Mouse (Mus musculus) urinary bladder, adult 18-20 months (tissue): Measurements from ENCODE around the gene Stim2.

Source experiments
- DNase-seq, 2 experiments: peaks; one replicate each; pipeline ENCODE4 v3.0.0; 2022; ENCODE audit warnings: low spot score in 2 of 2, mixed read lengths in 2 of 2

The Stim2 gene

DNA sequence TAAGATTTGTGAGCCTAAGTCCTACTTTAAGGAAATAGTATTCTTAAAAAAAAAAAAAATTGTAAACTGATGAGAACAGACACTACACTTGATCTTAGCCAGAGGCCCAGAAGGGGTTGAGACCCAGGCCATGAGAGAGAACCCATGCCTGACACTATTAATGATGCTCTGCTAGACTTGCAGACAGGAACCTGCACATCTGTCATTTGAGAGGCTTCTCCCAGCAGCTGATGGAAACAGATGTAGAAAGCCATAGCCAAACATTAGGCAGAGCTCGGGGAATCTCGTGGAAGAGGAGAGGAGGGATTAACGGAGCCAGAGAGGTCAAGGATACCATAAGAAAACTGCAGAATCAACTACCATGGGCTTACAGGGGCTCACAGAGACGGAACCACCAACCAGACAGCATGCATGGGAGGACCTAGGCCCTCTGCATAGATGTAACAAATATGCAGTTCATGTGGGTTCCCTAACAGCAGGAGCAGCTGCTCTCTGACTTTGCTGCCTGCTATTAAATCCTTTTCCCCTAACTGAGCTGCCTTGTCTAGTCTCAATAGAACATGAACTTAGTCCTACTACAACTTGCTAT is 50.9 kb downstream of the Stim2 start:
- no peak for DNase-seq

DNA sequence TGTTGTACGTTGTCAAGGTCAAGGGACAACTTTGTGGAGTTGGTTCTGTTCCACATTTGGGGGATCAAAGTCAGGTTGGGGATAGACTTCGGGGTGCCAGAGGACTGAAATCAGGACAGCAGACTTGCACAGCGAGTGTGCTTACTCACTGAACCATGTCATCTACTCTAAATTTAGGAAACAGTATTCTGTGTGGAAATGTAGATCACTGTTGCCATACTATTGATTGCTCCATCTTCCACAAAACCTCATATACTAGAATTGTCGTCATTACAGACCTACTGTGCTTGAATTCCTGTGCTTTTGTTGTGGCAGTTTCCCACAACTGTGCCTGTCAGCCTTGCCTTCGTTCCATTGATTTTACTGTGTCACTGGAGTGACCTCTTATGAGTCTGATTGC is 51.6 kb downstream of the Stim2 start:
- no peak for DNase-seq

DNA sequence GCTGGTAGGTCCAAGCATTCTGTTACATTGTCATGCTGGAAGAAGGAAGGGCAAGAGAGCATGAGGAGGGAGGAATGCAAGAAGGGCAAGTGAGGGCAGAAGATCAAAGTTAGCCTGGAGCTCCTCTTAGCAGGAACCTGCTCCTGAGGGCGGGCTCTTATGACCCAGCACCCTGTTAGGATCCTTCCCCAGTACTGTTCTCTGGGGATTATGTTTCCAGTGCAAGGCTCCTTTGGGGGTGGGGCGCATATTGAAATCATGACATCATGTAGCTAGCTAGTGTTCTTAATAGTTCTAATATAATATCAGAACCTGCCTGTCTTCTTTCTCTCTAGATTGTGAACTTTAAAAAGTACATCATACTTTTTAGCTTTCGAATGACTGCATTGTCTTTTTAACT is 52.8 kb downstream of the Stim2 start:
- DNase-seq = no peak

DNA sequence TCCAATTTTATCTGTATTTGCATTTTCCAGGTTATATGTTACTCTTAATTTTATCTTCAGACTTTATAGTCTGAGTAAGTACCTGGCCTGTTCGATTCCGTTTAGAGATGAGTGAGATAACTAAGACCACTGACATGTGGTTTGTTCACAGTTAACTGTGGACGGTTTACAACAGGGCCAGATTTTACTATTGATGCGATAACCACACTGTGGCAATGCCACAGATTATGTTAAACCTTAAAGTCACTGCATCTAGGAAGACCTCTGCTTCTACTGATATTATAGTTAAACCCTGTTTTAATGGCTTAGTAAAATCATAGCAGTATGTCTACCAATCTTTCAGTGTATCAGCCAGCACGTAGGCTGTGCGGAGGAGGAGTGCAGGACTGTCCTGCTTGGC is 53.9 kb downstream of the Stim2 start:
- DNase-seq = no peak

DNA sequence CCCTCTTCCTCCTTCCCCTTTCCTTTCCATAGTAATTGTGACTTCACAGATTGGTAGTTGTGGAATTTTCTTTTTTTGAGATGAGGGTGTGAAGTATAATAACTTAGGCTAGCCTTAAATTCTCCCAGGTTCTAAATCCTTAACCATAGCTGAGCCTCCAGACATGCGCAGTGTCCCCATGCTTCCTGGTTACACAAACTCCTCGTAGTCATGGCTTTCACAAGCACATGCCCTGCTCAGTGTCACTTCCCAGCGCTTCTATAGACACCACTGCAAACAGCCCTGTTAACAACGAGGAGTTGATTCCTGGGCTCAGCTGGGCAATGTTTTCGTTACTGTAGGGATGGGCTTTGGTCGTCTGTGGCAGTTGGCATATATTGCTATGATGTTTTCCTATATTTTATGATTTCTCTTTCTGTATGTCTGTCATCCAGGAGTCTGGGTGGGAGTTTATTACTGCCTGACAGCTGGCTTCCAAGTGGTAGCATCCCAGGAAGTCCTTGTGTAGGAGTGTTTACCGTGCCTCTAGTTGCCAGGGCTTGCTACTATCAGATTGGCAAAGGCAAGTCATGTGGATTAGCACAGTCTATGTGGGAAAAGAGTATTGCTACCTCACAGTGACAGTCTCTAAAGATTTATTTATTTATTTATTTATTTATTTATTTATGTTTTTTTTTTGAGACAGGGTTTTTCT is 55.5 kb downstream of the Stim2 start:
- no peak for DNase-seq

DNA sequence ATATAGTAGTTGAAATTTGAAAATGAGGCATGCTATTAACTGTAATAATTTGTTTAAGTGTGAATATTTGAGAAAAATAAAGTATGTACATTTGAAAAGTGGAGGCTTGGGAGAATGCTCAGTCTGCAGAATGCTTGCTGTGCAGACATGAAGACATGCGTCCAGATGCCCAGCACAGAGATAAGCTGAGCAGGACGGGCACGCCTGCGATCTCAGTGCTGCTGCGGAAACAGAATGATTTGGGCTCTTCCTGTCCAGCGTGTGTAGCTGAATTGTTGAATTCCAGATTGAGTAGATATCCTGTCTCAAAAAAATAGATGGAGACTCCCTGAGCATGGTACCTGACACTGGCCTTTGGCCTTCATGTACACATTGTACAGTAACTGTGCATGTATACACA is 58.0 kb downstream of the Stim2 start:
- no peak for DNase-seq

DNA sequence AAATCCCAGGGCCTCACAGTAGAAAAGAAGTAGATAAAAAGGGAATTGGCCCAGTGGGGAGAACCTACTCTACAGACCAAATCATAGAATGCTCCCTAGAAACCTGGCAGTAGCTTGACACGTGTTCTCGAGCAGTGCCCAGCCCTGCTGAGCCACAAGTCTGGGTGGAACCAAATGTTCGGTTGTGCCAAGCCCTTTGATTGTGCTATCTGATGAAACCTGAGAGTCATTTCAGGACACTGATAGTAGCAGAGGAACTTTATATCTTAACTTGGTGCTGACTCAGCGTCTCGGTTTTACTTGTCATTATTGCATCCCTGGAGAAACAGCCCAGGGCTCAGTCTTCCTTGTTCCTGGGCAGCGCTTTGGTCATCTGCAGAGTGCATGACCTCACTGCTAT is 61.7 kb downstream of the Stim2 start:
- DNase-seq = no peak

DNA sequence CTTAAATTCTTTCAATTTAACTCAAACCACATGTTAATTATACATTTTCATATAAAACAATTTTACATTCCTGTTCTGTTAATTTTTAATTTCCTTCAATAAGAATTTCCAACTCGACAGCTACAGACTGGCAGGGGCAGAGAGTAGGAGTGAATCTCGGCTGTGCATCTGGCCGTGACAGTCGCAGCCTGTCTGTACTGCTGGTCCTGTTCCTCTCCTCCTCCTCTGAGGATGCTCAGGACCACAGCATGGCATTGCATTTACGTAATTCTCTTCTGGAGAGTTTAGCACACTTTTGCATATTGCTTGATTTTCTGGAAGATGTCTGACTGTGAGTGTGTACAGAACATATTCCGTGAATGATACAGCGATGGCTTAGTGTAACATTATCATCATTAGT is 63.8 kb downstream of the Stim2 start:
- no peak for DNase-seq

DNA sequence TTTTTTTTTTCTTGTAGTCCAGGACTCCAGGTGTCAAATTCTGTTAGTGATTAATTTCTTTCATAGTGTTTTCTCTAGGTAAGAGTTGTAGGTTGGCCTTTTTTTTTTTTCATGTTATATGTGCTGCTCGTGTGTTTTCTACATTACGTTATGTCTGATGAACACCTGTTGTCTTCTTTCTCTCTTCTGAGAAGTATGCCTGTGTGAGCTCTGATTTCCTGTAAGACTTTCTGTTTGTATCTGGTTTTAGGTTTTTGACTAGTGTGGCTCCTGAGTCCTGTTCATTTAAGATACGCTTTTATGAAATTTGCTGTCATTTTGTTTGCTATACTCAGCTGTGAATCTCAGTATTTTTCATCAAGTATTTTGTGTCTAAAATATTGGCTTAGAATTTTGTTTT is 69.3 kb downstream of the Stim2 start:
- DNase-seq = no peak

DNA sequence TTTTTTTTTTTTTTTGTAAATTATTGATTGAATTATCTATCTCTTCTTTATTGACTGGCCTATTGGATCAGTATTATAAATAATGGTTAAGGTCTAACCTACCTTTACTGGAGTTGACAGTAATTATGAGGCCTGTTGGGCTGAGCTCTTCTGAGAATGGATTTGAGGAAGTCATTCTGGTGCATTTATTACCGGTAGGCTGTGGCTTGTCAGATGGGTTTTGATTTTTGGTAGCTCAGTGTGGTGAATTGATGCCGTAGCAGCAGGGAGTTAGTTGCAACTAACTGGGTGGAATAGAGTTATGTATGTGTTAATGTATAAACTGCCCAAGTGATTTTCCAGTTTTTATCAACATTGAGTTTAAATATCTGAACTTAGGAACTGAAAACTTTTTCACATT is 72.2 kb downstream of the Stim2 start:
- no peak for DNase-seq

DNA sequence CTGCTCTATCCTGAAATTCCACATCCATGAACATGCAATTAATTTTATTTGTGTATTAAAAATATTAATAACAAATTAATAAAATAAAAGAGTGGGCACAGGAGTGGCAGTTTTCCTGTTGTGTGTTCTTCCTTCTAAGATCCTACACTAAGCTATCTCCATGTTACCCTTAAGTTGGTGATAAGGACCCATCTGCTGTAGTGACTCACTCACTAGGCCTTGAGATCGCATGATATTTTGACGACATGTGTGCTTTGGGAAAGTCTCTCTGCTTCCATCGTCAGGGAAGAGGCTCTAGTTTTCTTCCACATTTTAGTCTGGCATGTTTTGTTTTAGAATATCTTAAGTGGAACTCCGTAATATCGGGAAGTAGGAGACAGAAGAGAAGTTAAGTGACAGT is 73.0 kb downstream of the Stim2 start:
- no peak for DNase-seq

DNA sequence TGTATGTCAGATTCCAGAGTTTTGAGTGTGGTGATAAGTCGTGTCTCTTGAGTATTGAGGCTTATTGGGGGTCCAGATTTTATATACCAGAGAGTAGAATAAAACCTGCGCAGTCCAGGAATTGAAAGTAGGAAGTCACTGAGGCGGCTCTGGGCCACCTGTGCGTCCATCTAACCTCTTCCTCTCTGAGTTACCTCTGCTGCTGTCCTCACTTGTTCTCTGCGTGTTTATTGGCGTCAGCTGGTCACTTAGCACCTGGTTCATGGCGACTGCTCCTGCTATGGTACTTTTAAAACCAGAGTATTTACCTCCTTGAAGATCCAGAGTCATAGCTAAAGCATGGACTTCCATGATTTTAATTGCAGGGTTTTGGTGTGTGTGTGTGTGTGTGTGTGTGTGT is 73.4 kb downstream of the Stim2 start:
- DNase-seq = no peak

DNA sequence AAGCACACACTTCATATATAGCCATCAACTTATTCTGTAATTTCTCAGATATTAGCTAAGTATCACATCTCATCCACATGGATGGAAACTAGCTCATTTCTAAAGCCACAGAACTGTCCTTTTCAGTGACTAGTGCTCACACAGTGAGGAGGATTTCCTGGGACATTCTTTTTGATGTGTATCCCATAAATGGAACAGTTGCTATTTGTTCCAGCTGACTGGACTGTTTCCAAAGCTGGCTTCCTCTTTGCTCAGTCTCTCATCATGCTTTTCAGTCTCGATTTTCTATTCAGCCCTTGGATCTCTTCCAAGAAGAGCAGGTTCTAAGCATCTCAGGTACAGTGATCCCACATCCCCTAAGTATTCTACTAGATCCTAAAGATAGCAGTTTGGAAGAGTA is 75.0 kb downstream of the Stim2 start:
- DNase-seq = no peak

DNA sequence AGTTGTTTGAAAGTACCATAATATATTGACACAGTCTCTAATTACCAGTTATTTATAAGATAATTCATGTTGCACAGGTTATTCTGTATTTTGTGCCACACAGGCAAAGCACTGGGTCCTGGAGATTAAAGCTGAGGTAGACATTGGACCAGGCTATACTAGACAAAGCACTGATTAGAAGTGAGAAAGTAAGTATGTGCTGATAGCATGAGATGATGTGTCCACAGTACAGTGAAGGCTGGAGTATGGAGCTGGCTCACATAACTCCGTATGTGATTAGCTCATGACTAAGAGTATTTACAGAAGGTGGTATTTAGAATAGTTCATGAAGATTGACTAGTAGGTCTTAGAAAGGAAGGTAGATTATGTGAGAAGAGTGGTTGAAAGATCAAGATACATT is 81.7 kb downstream of the Stim2 start:
- DNase-seq = no peak

DNA sequence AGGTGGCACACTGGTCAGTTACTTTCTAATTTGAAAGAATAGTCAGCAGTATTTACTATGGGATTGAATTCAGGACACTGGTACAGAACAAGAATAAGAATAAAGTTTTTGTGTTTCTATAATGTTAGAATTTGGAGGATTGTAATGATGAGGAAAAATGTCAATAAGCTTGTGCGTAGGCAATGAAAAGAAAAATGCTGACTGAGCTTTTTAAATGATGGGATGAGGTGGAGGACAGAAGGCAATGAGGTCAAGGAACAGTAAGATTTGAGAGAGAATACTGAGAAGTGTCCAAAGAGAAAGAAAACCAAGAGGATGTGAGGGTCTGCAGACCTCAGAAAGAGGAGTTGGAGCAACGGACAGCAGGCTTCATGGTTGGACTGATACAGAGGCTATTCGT is 89.6 kb downstream of the Stim2 start:
- no peak for DNase-seq

DNA sequence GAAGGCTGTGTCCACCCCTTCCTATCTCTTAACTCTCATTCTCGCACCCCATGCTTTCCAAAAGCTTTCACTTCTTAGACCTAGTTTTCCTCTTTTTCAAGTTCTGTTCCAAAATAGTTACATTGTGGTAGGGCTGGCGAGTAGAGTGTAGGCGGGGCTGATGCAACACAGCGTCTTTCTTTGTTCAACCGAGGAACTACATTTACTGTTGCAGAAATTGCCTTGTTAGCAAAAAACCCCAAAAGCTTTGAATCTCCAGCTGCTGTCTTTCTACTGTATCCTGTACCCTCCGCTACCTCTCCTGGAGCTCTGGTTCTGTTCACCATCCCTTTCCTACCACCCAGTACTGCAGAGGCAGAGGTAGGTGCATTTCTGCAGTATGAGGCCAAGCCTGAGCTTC is 99.9 kb downstream of the Stim2 start:
- no peak for DNase-seq

DNA sequence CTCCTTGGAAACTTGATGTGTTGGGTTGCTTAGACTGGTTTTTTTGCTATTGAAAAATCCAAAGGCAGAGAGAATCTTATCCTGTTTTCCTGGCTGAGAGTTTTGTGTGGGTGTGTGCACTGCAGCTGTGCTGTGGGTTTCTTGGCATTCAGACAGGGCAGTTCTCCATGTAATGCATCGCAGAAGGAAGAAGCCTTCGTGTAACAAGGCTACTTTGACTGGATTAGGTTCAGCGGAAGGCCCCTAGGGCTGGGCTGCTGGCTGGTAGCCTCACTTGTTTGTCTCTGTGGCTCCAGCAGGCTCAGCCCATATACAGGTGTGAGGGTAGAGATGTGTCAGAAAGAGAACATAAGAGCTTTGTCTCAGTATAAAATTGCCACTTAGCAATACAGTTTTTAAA is 102.6 kb downstream of the Stim2 start:
- DNase-seq = no peak

DNA sequence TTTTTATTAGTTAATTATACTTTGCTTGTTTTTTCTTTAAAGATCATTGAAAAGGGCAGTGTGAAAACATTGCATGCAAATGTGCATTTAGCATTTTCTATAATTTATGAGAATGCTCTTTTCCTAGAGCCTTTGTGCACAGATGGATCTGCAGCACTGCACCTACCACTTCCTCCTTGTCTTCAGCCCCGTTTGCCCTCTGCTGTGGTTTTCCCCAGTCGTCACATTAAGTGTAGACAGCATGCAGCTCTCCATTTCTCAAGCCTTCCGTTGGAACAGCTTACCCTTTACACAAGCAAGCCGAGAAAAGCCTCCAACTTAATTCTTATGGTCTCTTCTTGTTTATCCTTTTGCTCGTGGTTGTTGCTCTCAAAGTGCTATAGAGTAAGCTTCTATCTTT is 103.0 kb downstream of the Stim2 start:
- DNase-seq = no peak

DNA sequence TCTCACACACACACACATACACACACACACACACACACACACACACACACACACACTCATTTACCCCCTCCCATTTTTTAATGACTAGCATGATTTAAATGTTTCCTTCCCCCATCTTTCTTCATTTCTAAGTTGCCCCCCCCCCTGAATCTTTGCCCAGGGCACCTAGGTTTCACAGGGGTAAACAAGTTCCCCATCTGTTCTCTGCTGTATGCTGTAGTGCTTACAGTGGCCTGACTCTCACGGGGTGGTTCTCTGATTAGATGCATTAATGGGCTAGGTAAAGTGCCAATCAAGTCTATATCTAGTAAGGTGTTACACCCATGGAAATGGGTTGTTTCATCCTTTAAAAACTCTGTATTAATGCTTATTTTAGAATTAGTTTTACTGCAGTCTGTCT is 103.7 kb downstream of the Stim2 start:
- no peak for DNase-seq

DNA sequence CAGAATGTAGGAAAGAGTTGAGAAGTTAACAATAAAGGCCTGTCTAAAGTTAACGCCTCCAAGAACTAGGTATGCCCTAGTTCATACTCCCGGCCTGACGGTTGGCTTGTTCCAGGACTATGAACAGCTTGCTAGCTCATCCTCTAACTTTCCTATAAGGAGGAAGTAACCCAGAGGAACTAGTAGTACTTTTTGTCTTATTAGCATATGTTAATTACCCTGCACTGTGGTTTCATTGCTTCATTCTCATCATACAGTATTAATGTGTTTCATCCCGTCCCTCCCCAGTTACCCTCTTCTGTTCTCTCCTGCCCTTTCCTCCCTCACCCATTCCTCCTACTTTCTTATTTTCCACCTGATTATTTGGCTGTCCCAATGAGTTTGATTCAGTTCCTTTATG is 108.4 kb downstream of the Stim2 start:
- no peak for DNase-seq

DNA sequence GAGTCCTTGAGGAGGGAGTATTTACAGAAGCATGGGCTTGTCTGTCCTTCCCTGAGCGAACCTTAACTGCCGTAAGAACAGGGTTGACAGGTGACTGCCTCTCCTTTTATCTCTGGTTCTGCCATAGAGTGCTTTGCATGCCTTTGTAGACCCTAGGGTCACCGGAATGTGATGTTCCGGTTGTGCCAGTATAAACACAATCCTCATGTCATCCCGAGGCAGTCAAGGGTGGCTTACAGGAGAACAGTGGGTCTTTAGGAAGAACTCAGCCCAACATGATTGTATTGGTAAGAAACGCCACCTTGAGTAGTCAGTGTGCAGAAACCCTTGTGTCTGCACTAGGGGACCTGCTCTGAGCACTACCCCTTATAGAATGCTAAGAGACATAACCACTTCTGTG is 108.8 kb downstream of the Stim2 start:
- DNase-seq = no peak

DNA sequence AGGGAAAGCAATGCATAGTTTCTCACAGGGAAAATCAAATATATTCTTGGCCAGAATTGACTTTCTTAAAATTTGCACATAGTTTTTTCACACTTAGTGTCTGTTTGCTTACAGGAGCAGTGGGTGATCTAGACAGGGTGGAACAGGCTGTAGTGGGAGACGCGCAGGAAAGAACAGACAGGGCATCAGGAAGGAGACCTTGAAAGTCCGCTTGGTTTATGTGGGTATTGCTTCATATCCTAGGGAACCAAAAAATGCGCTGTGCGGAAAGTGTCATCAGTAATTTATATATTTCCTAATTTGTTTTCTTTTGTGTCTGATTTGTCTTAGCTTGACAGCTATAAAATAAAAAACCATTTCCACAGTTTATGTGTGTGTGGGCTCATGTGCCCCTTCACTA is 110.8 kb downstream of the Stim2 start:
- no peak for DNase-seq

DNA sequence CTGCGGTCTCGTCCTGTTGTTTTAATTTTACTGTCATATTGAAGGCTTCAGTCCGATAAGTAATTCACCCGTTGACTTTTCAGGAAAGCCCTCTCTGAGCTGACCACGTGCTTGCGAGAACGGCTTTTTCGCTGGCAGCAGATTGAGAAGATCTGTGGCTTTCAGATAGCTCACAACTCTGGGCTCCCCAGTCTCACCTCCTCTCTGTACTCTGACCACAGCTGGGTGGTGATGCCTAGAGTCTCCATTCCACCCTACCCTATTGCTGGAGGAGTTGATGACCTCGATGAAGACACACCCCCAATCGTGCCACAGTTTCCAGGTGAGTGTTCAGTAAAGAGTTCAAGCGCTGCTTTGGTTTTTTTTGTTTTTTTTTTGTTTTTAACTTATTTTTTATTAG is 112.5 kb downstream of the Stim2 start:
- DNase-seq = no peak

DNA sequence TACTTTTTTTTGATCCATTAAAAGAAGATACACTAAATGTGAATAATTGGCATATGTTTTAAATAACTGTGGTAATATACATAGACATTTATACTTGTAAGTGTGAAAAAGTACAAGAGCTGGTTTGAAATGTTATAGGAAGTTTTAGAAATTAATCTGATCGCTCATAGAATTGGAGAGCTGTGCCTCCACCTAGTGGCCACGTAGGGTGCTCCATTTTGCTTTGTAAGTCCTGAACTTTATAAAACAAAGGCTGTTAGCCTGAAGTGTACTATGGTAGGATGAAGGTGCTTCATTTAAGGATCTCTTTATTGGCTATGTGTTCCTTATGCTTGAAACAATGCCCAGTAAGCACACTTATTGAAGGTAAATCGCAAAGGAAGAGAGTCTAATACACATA is 115.0 kb downstream of the Stim2 start:
- DNase-seq = peak; percentile 16 to 19
